Mouse (Mus musculus): ENCODE measurements at regions not wholly inside any gene's neighbourhood (a gene's known extent, or its start where the extent isn't known, plus 50 kb on each side); places are given as distances from the start of the nearest gene placed in this dataset.

DNA sequence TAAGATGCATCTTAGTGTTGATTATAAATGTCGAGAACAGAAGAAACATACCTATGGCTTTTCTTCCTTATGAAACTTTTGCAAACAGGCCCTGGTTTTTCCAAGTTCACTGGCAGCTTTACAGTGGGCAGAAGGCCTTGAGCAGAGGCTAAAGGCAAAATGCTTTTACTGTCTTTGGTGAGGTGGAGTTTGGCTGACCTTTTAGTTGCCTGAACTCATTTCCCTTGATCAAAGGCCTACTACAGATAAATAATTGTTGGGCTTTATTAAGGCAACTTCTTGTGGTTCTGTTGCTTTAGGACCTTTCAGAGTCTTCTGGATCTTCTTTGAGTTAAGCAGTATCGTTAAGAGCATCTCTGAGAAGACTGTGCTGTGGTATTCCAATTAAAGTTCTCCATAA is 94.6 kb upstream of the Arhgap20 start:
- WGBS = 76% methylated on average over 2 of the region's 2 CpGs
- Histone ChIP-seq H3K4me2 (no peak overlapping the region), H3K27me3 (no peaks in the 10 kb centered on the region), H3K4me1 (no peaks in the 10 kb centered on the region), H3K9me3 (no peaks in the 10 kb centered on the region), H3K36me3 (no peaks in the 10 kb centered on the region), H3K27ac (no peak overlapping the region), H3K9ac (no peak overlapping the region), H3K4me3 (no peak overlapping the region)
- ATAC-seq (ENCODE audit: borderline replicate concordance, extremely low read depth, low FRiP score, low TSS enrichment) = no peak

DNA sequence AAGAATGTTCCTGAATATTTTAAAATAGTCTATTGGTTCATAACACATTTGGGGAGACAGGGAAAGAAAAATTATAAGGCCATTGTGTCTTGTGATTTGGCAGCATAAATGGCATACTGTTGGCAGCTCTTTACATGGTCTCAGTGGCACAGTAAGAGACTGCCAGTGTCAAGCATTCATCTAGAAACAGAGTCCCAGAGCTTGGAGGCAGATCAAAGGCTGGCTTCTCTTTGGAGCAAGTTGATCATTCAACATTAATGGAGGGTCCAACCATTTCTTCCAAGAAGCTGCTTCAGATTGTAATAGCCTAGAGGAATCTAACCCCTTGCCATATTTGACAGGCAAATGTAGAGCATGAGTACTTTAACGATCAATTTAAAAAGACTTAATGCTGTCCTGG is 78.6 kb upstream of the Arhgap20 start:
- H3K9me3 ChIP-seq = no peaks in the 10 kb centered on the region
- no peaks in the 10 kb centered on the region for H3K4me1 ChIP-seq
- ATAC-seq (ENCODE audit: borderline replicate concordance, extremely low read depth, low FRiP score, low TSS enrichment) = no peak
- WGBS = 76% methylated on average over 1 of the region's 1 CpGs
- H3K36me3 ChIP-seq = no peaks in the 10 kb centered on the region
- H3K9ac ChIP-seq = no peak overlapping the region
- H3K27me3 ChIP-seq = no peaks in the 10 kb centered on the region
- no peak overlapping the region for H3K4me2 ChIP-seq
- no peak overlapping the region for H3K4me3 ChIP-seq
- H3K27ac ChIP-seq = no peak overlapping the region

DNA sequence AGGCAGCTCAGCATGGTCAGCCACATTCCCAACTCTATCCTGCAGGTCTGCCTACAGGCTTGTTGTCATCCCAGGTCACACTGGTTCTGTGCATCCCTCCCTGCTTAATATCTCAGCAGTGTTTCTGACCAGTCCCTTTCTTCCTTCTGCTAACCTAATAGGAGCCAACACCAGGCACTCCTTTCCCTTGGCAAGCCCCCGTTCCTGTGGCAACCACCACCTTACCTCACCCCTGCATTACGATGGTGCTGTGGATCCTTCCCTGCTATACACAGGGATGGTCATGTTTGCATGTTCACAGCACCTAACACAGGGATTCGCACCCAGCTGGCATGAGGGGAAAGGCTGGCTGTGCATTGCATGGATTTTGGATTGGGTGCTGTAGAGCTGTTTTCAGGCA is 50.8 kb upstream of the Arhgap20 start:
- no peaks in the 10 kb centered on the region for H3K27me3 ChIP-seq
- no peak overlapping the region for H3K4me3 ChIP-seq
- H3K9me3 ChIP-seq = no peaks in the 10 kb centered on the region
- H3K27ac ChIP-seq = no peak overlapping the region
- no peak overlapping the region for H3K9ac ChIP-seq
- no peaks in the 10 kb centered on the region for H3K36me3 ChIP-seq
- H3K4me2 ChIP-seq = no peak overlapping the region
- no peak for ATAC-seq (ENCODE audit: borderline replicate concordance, extremely low read depth, low FRiP score, low TSS enrichment)
- H3K4me1 ChIP-seq = 0 out of 2 replicates have a peak, but pooled peaks cover 3% of the 10 kb centered on the region
- whole genome bisulfite sequencing = 83% methylated on average over 3 of the region's 3 CpGs
